Mouse (Mus musculus) liver, adult 2 months (tissue): ENCODE measurements at regions not wholly inside any gene's neighbourhood (a gene's known extent, or its start where the extent isn't known, plus 50 kb on each side); places are given as distances from the start of the nearest gene placed in this dataset.
A peak's percentile ranks its signal among the peaks of the same experiment; 100 is the strongest.

Experiments used
- DNase-seq: peaks from one replicate; pipeline ENCODE4 v3.0.0-alpha.2; 2011; ENCODE audit warnings: low read depth, low spot score; ENCODE audit errors: extremely low read depth
- H3K27ac ChIP-seq: fragments of 200-500 bp; replicated peaks from 2 replicates; pipeline ENCODE4 v1.5.1; 2012; ENCODE audit warnings: low read depth, mild to moderate bottlenecking, control low read depth, inconsistent platforms, low read length; ENCODE audit not compliant: insufficient read depth
- H3K27me3 ChIP-seq: fragments of 200-500 bp; 2 replicates; pipeline ENCODE4 v1.6.1; 2012; ENCODE audit warnings: mild to moderate bottlenecking, moderate library complexity, low read length, inconsistent platforms; ENCODE audit not compliant: control insufficient read depth, insufficient read depth
- H3K36me3 ChIP-seq: fragments of 200-500 bp; 2 replicates; pipeline ENCODE4 v1.6.1; 2012; ENCODE audit warnings: low read length, inconsistent platforms; ENCODE audit not compliant: control insufficient read depth, insufficient read depth
- H3K4me1 ChIP-seq: fragments of 200-500 bp; 2 replicates; pipeline ENCODE4 v1.6.1; 2011; ENCODE audit warnings: low read length; ENCODE audit not compliant: control insufficient read depth, insufficient read depth
- H3K4me3 ChIP-seq: fragments of 200-500 bp; 2 replicates; pipeline ENCODE4 v1.5.1; 2011; ENCODE audit warnings: low read depth, mild to moderate bottlenecking, control low read depth, low read length, moderate library complexity; ENCODE audit not compliant: insufficient read depth
- H3K79me2 ChIP-seq: fragments of 200-500 bp; 2 replicates; pipeline ENCODE4 v1.6.1; 2012; ENCODE audit warnings: inconsistent platforms, mild to moderate bottlenecking, low read length, moderate library complexity; ENCODE audit not compliant: control insufficient read depth, insufficient read depth
- H3K9ac ChIP-seq: fragments of 200-500 bp; 2 replicates; pipeline ENCODE4 v1.6.1; 2012; ENCODE audit warnings: low read depth, mild to moderate bottlenecking, control low read depth, inconsistent platforms, low read length
- CTCF ChIP-seq: fragments of 200-500 bp; IDR thresholded peaks from 2 replicates; pipeline ENCODE4 v1.5.1; 2011; ENCODE audit warnings: low read depth, low read length, control low read depth
- POLR2A ChIP-seq: fragments of 200-500 bp; IDR thresholded peaks from 2 replicates; pipeline ENCODE4 v1.6.1; 2011; ENCODE audit warnings: low read length, control low read depth; ENCODE audit not compliant: insufficient read depth; ENCODE audit errors: extremely low read depth
- WGBS: fragments of 180-500 bp; shearing (Covaris S2); methylation state at CpG from one replicate; pipeline ENCODE4 v1.1.7; 2018; 5-methylcytosine and 5-hydroxymethylcytosine counted together

- no peak overlapping the region for H3K27ac ChIP-seq
- no peaks in the 10 kb centered on the region for H3K79me2 ChIP-seq
- no peaks in the 10 kb centered on the region for H3K27me3 ChIP-seq
- no peak overlapping the region for H3K9ac ChIP-seq
- 85% methylated on average over 5 of the region's 5 CpGs for whole genome bisulfite sequencing
- H3K4me3 ChIP-seq: no peak overlapping the region
- no peak for DNase-seq
- H3K36me3 ChIP-seq: no peaks in the 10 kb centered on the region
- TF ChIP-seq CTCF (no peak), POLR2A (no peak)
- no peaks in the 10 kb centered on the region for H3K4me1 ChIP-seq
Measured at GRCm38 (mm10) chr2:45968635-45969034, 851.4 kb upstream of the Zeb2 start.

- peak; percentile 13 for DNase-seq
- no peak overlapping the region for H3K9ac ChIP-seq
- H3K4me1 ChIP-seq: no peaks in the 10 kb centered on the region
- H3K27me3 ChIP-seq: no peaks in the 10 kb centered on the region
- H3K79me2 ChIP-seq: no peaks in the 10 kb centered on the region
- 59% methylated on average over 4 of the region's 4 CpGs for WGBS
- H3K36me3 ChIP-seq: no peaks in the 10 kb centered on the region
- no peak overlapping the region for H3K27ac ChIP-seq
- H3K4me3 ChIP-seq: no peak overlapping the region
- no peak for TF ChIP-seq POLR2A
- no peak for TF ChIP-seq CTCF
Measured at GRCm38 (mm10) chr2:45956792-45957330, 839.7 kb upstream of the Zeb2 start.

- H3K27ac ChIP-seq: no peak overlapping the region
- WGBS: 35% methylated on average over 1 of the region's 1 CpGs
- no peak overlapping the region for H3K4me3 ChIP-seq
- TF ChIP-seq CTCF: no peak
- H3K79me2 ChIP-seq: no peaks in the 10 kb centered on the region
- H3K4me1 ChIP-seq: no peaks in the 10 kb centered on the region
- H3K27me3 ChIP-seq: no peaks in the 10 kb centered on the region
- no peak for DNase-seq
- no peak overlapping the region for H3K9ac ChIP-seq
- H3K36me3 ChIP-seq: no peaks in the 10 kb centered on the region
Measured at GRCm38 (mm10) chr2:45948758-45949157, 831.6 kb upstream of the Zeb2 start.

GRCm38 (mm10) chr2:45925791-45926480 is 808.7 kb upstream of the Zeb2 start:
- no peak for TF ChIP-seq CTCF
- TF ChIP-seq POLR2A: no peak
- no peaks in the 10 kb centered on the region for H3K4me1 ChIP-seq
- DNase-seq: no peak
- no peaks in the 10 kb centered on the region for H3K79me2 ChIP-seq
- 78% methylated on average over 7 of the region's 7 CpGs for WGBS
- H3K36me3 ChIP-seq: no peaks in the 10 kb centered on the region
- H3K4me3 ChIP-seq: no peak overlapping the region
- no peaks in the 10 kb centered on the region for H3K27me3 ChIP-seq
- H3K27ac ChIP-seq: no peak overlapping the region
- no peak overlapping the region for H3K9ac ChIP-seq

GRCm38 (mm10) chr2:45908871-45909270 is 791.7 kb upstream of the Zeb2 start:
- Histone ChIP-seq H3K27ac (no peak overlapping the region), H3K9ac (no peak overlapping the region), H3K36me3 (no peaks in the 10 kb centered on the region), H3K4me3 (no peak overlapping the region), H3K79me2 (no peaks in the 10 kb centered on the region), H3K27me3 (no peaks in the 10 kb centered on the region), H3K4me1 (no peaks in the 10 kb centered on the region)
- WGBS: 42% methylated on average over 1 of the region's 1 CpGs
- TF ChIP-seq CTCF: no peak
- no peak for TF ChIP-seq POLR2A
- DNase-seq: no peak

- Histone ChIP-seq H3K79me2 (no peaks in the 10 kb centered on the region), H3K27me3 (no peaks in the 10 kb centered on the region), H3K4me1 (no peaks in the 10 kb centered on the region), H3K4me3 (no peak overlapping the region), H3K27ac (no peak overlapping the region), H3K9ac (no peak overlapping the region), H3K36me3 (no peaks in the 10 kb centered on the region)
- no peak for TF ChIP-seq CTCF
- no peak for TF ChIP-seq POLR2A
- DNase-seq: no peak
- WGBS: 90% methylated on average over 2 of the region's 2 CpGs
Measured at GRCm38 (mm10) chr2:45904623-45905235, 787.5 kb upstream of the Zeb2 start.
